Mouse (Mus musculus): ENCODE results near the gene Snx9. TPM values are rescaled to one million over a fixed set of nuclear protein-coding genes. Genes with fewer than 3 reads are reported as not detected.
A peak's percentile ranks its signal among the peaks of the same experiment; 100 is the strongest.

The Snx9 gene
- total and polyA plus RNA-seq, 2 experiments from 2014 or later = 5.6 to 8.7 TPM

GRCm38 (mm10) chr17:5901381-5901780 is 60.3 kb downstream of the Snx9 start:
- H3K36me3 ChIP-seq (ENCODE audit: insufficient read depth) = no peaks in the 10 kb centered on the region
- H3K9me3 ChIP-seq (ENCODE audit: low read length) = no peaks in the 10 kb centered on the region
- DNase-seq (no peak), ATAC-seq (no peak)
- no peak overlapping the region for H3K4me3 ChIP-seq (ENCODE audit: low read depth, low read length)
- no peak overlapping the region for H3K27ac ChIP-seq (ENCODE audit: low read depth, low read length)
- 76% methylated on average over 5 of the region's 5 CpGs for WGBS
- H3K27me3 ChIP-seq (ENCODE audit: insufficient read depth, low read length) = no peaks in the 10 kb centered on the region
- H3K4me2 ChIP-seq (ENCODE audit: low read depth) = no peak overlapping the region
- no peak overlapping the region for H3K9ac ChIP-seq
- H3K4me1 ChIP-seq (ENCODE audit: insufficient read depth) = no peaks in the 10 kb centered on the region
- peak; percentile 33; the same call in 1 of the 2 replicates for TF ChIP-seq CTCF (IDR thresholded peaks at IDR 0.05; ENCODE audit: low read depth)

DNA sequence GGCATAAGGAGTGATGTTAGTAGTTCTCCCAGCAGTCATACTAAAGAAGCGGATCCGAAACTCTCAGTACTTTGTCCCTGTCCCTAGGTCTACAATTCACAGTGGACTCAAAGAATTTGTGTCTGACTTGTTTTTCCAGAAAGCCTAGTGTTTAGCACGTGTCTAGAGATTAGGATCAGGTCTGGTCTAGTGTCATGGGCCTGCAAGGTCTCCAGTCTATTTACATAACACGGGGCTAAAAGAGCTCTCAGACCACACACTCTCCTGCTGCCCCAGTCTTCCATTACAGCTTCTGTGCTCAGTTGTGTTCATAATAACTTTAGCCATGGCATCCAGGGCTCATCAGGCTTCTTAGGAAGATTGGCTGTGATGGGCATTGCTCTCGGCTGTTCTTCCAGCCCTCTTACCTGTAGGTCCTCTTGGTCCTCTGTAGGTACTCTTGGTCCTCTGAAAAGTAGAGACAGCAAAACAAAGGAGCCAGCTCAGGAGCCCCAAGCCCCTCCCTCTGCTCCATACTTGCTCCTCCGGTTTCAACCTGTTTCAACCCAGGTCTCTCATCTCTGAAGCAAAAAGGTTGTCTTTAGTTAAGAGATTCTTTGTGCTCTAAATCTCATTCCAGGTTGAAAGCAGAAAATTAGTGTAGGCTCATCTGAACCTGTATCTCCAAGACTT is 62.6 kb downstream of the Snx9 start:
- Histone ChIP-seq H3K27me3 (ENCODE audit: insufficient read depth, low read length) (no peaks in the 10 kb centered on the region), H3K4me2 (ENCODE audit: low read depth) (no peak overlapping the region), H3K27ac (ENCODE audit: low read depth, low read length) (no peak overlapping the region), H3K4me3 (ENCODE audit: low read depth, low read length) (no peak overlapping the region), H3K9me3 (ENCODE audit: low read length) (no peaks in the 10 kb centered on the region), H3K9ac (no peak overlapping the region), H3K36me3 (ENCODE audit: insufficient read depth) (no peaks in the 10 kb centered on the region), H3K4me1 (ENCODE audit: insufficient read depth) (no peaks in the 10 kb centered on the region)
- no peak for TF ChIP-seq CTCF (IDR thresholded peaks at IDR 0.05; ENCODE audit: low read depth)
- WGBS = 81% methylated on average over 6 of the region's 6 CpGs
- DNase-seq = no peak
- no peak for ATAC-seq

DNA sequence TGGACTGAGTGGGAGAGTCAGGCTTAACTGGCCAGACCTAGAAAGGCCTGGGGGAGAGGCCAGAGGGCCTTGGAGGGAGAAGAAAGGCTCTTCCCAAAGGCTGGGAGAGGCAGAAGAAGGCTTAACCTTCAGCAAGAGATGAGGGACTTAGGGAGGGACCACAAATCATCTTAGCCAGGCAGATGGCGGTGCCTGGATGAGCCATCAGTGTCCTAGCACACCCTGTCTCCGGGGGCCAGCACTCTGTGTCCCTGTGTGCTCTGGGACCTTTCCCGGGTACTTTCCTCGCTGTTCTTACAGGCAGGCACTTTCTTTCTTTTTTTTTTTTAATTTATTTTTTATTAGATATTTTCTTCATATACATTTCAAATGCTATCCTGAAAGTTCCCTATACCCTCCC is 68.6 kb downstream of the Snx9 start:
- Histone ChIP-seq H3K4me1 (ENCODE audit: insufficient read depth) (no peaks in the 10 kb centered on the region), H3K9me3 (ENCODE audit: low read length) (no peaks in the 10 kb centered on the region), H3K4me3 (ENCODE audit: low read depth, low read length) (no peak overlapping the region), H3K27ac (ENCODE audit: low read depth, low read length) (no peak overlapping the region), H3K36me3 (ENCODE audit: insufficient read depth) (no peaks in the 10 kb centered on the region), H3K27me3 (ENCODE audit: insufficient read depth, low read length) (no peaks in the 10 kb centered on the region), H3K9ac (no peak overlapping the region), H3K4me2 (ENCODE audit: low read depth) (no peak overlapping the region)
- WGBS = 96% methylated on average over 4 of the region's 4 CpGs
- ATAC-seq (no peak), DNase-seq (no peak)
- TF ChIP-seq CTCF (IDR thresholded peaks at IDR 0.05; ENCODE audit: low read depth) = no peak

DNA sequence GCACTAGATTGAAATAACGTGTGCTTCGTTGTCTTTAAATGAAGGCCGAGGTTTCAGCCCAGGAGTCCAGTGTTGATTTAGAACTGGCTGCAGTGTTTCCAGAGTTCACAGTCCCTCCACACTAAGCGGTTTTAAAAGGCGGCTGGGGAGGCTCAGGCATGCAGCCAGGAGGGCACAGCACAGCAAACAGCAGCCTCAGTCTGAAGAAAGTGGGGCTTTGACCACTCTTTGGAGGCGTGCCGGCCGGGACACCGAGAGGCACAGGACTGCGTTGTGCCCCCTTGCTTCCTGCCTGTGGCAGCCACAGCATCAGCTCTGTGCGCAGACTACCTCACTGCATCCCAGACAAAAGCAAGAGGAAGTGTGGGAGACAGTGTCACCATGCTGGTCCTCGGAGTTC is 70.5 kb downstream of the Snx9 start:
- Histone ChIP-seq H3K4me1 (ENCODE audit: insufficient read depth) (no peaks in the 10 kb centered on the region), H3K27ac (ENCODE audit: low read depth, low read length) (no peak overlapping the region), H3K9me3 (ENCODE audit: low read length) (no peaks in the 10 kb centered on the region), H3K4me3 (ENCODE audit: low read depth, low read length) (no peak overlapping the region), H3K9ac (no peak overlapping the region), H3K4me2 (ENCODE audit: low read depth) (no peak overlapping the region), H3K27me3 (ENCODE audit: insufficient read depth, low read length) (no peaks in the 10 kb centered on the region), H3K36me3 (ENCODE audit: insufficient read depth) (no peaks in the 10 kb centered on the region)
- ATAC-seq = peak; percentile 85
- WGBS = 77% methylated on average over 12 of the region's 12 CpGs
- TF ChIP-seq CTCF (IDR thresholded peaks at IDR 0.05; ENCODE audit: low read depth) = no peak
- DNase-seq = peak; percentile 56

GRCm38 (mm10) chr17:5912797-5913196 is 71.7 kb downstream of the Snx9 start:
- no peaks in the 10 kb centered on the region for H3K4me1 ChIP-seq (ENCODE audit: insufficient read depth)
- no peak for TF ChIP-seq CTCF (IDR thresholded peaks at IDR 0.05; ENCODE audit: low read depth)
- H3K9ac ChIP-seq = no peak overlapping the region
- H3K4me3 ChIP-seq (ENCODE audit: low read depth, low read length) = no peak overlapping the region
- H3K27ac ChIP-seq (ENCODE audit: low read depth, low read length) = no peak overlapping the region
- no peaks in the 10 kb centered on the region for H3K27me3 ChIP-seq (ENCODE audit: insufficient read depth, low read length)
- DNase-seq = no peak
- H3K4me2 ChIP-seq (ENCODE audit: low read depth) = no peak overlapping the region
- no peaks in the 10 kb centered on the region for H3K36me3 ChIP-seq (ENCODE audit: insufficient read depth)
- H3K9me3 ChIP-seq (ENCODE audit: low read length) = no peaks in the 10 kb centered on the region
- ATAC-seq = no peak
- WGBS = 87% methylated on average over 4 of the region's 4 CpGs

DNA sequence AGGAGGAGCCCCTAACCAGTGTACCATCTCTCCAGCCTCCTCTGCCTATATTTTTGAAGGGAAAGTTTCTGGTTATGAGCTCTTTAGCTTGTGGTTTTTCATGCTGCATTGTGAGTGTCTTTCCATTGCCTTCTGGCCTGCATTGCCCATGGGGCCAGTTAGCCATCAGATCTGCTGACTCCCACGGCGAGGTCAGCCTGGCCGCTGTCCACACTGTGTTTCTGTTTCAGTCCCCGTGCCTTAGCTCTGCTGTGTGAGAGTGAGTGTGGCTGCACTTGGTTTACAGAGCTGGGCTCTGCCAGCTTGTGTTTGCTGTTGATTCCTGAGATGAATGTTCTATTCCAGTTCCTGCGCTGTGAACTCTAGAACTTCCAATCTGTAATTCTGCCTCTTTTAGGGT is 73.1 kb downstream of the Snx9 start:
- Histone ChIP-seq H3K4me1 (ENCODE audit: insufficient read depth) (no peaks in the 10 kb centered on the region), H3K9me3 (ENCODE audit: low read length) (no peaks in the 10 kb centered on the region), H3K9ac (no peak overlapping the region), H3K4me2 (ENCODE audit: low read depth) (no peak overlapping the region), H3K4me3 (ENCODE audit: low read depth, low read length) (no peak overlapping the region), H3K27ac (ENCODE audit: low read depth, low read length) (no peak overlapping the region), H3K36me3 (ENCODE audit: insufficient read depth) (no peaks in the 10 kb centered on the region), H3K27me3 (ENCODE audit: insufficient read depth, low read length) (no peaks in the 10 kb centered on the region)
- TF ChIP-seq CTCF (IDR thresholded peaks at IDR 0.05; ENCODE audit: low read depth) = no peak
- no peak for ATAC-seq
- no peak for DNase-seq
- WGBS = 89% methylated on average over 5 of the region's 5 CpGs

DNA sequence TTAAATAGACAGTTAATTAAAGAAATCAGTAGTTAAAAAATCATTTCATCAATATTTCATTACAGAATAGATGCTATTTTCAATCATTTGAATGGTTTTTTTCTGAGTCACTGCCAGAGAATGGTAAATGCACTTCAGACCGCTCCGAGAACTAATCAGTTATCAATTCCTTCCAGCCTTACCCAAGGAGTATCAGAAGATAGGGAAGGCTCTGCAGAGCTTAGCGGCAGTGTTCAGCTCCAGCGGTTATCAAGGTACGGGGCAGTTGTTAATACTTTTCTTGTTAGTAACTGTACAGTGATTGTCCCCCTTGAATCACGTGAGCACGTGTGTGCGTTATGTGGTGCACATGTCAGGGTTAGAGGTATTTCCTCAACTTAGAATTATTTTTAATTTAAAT is 80.8 kb downstream of the Snx9 start:
- 94% methylated on average over 8 of the region's 8 CpGs for WGBS
- H3K9me3 ChIP-seq (ENCODE audit: low read length) = no peaks in the 10 kb centered on the region

More for the DNA sequence above, 80.8 kb downstream of the Snx9 start:
- Histone ChIP-seq H3K4me1 (ENCODE audit: insufficient read depth) (no peaks in the 10 kb centered on the region), H3K4me3 (ENCODE audit: low read depth, low read length) (no peak overlapping the region), H3K27ac (ENCODE audit: low read depth, low read length) (no peak overlapping the region), H3K36me3 (ENCODE audit: insufficient read depth) (no peaks in the 10 kb centered on the region), H3K4me2 (ENCODE audit: low read depth) (no peak overlapping the region), H3K27me3 (ENCODE audit: insufficient read depth, low read length) (no peaks in the 10 kb centered on the region), H3K9ac (no peak overlapping the region)
- DNase-seq (no peak), ATAC-seq (no peak)
- no peak for TF ChIP-seq CTCF (IDR thresholded peaks at IDR 0.05; ENCODE audit: low read depth)

All from forebrain, postnatal 0 days (tissue).